Mouse (Mus musculus) forebrain, embryonic 16.5 days (tissue): ENCODE measurements at regions not wholly inside any gene's neighbourhood (a gene's known extent, or its start where the extent isn't known, plus 50 kb on each side); places are given as distances from the start of the nearest gene placed in this dataset.
"Not testable (repeated sequence)": the region's sequence is repeated elsewhere in the genome, so short reads cannot be mapped to it uniquely, and the experiment has no call there.

Experiments
- ATAC-seq: fragments of 200-750 bp; cut with Nextera tagmentation; 2 replicates; pipeline ENCODE4 v1.8.0; 2017; ENCODE audit warnings: mild to moderate bottlenecking, moderate library complexity
- H3K27ac ChIP-seq: fragments of 300-500 bp; sonication (generic); 2 replicates; pipeline ENCODE4 v1.5.1; 2014; ENCODE audit warnings: low read length, control low read depth
- H3K27me3 ChIP-seq: fragments of 300-500 bp; sonication (generic); replicated peaks from 2 replicates; pipeline ENCODE4 v1.6.1; 2014; ENCODE audit warnings: low read length; ENCODE audit not compliant: control insufficient read depth, insufficient read depth
- H3K36me3 ChIP-seq: fragments of 300-500 bp; sonication (generic); 2 replicates; pipeline ENCODE4 v1.6.1; 2014; ENCODE audit not compliant: control insufficient read depth, insufficient read depth
- H3K4me1 ChIP-seq: fragments of 300-500 bp; sonication (generic); replicated peaks from 2 replicates; pipeline ENCODE4 v1.6.1; 2014; ENCODE audit warnings: low read length; ENCODE audit not compliant: control insufficient read depth, insufficient read depth
- H3K4me2 ChIP-seq: fragments of 300-500 bp; sonication (generic); 2 replicates; pipeline ENCODE4 v1.6.1; 2014; ENCODE audit warnings: mild to moderate bottlenecking, low read length, control low read depth
- H3K4me3 ChIP-seq: fragments of 300-500 bp; sonication (generic); replicated peaks from 2 replicates; pipeline ENCODE4 v1.5.1; 2014; ENCODE audit warnings: mild to moderate bottlenecking, low read length, control low read depth
- H3K9ac ChIP-seq: fragments of 300-500 bp; sonication (generic); replicated peaks from 2 replicates; pipeline ENCODE4 v1.6.1; 2014; ENCODE audit warnings: low read depth, low read length, control low read depth
- H3K9me3 ChIP-seq: fragments of 300-500 bp; sonication (generic); 2 replicates; pipeline ENCODE4 v1.6.1; 2016; ENCODE audit warnings: low read length; ENCODE audit not compliant: control insufficient read depth
- WGBS: fragments of 180-500 bp; shearing (Covaris S2); extraction: QIAGEN DNeasy Blood & Tissue Kit; methylation state at CpG from one replicate; pipeline ENCODE4 v1.1.7; 2014; 5-methylcytosine and 5-hydroxymethylcytosine counted together

DNA sequence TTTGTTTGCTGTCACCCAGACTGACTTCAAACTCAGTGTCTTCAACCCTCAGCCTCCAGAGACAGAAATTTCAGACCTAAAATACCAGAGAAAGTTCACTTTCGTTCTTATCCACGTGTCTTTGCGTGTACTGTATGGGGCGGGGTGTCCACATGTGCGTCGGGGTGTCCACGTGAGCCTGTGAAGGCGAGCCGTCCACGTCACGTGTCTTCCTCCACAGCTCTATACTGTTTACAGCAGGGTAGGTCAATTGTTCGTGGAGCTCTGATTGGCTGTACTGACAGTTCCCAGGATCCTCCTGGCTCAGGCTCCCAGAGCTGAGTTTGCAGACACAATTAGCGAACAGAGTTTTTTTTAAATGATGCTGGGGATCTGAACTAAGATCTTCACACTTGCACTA, 481.1 kb upstream of the Slc35b3 start:
- Histone ChIP-seq H3K4me1 (no peaks in the 10 kb centered on the region), H3K27me3 (peaks cover 6% of the 10 kb centered on the region; the same call in 1 of the 2 replicates), H3K9me3 (no peaks in the 10 kb centered on the region), H3K4me2 (no peak overlapping the region), H3K4me3 (no peak overlapping the region), H3K36me3 (no peaks in the 10 kb centered on the region), H3K9ac (no peak overlapping the region), H3K27ac (no peak overlapping the region)
- ATAC-seq = no peak
- WGBS = 94% methylated on average over 13 of the region's 13 CpGs

- Histone ChIP-seq H3K36me3 (no peaks in the 10 kb centered on the region), H3K27ac (no peak overlapping the region), H3K4me2 (no peak overlapping the region), H3K9ac (no peak overlapping the region), H3K9me3 (no peaks in the 10 kb centered on the region), H3K4me1 (no peaks in the 10 kb centered on the region), H3K4me3 (no peak overlapping the region), H3K27me3 (peaks cover 6% of the 10 kb centered on the region; the same call in 1 of the 2 replicates)
- peak; percentile 90 for ATAC-seq
- 15% methylated on average over 8 of the region's 8 CpGs for WGBS
These were observed 480.2 kb upstream of the Slc35b3 start for GRCm38 (mm10) chr13:39440907-39441306.

- 95% methylated on average over 10 of the region's 10 CpGs for WGBS
- Histone ChIP-seq H3K27me3 (peaks cover 6% of the 10 kb centered on the region; the same call in 1 of the 2 replicates), H3K4me1 (no peaks in the 10 kb centered on the region), H3K36me3 (no peaks in the 10 kb centered on the region), H3K4me3 (no peak overlapping the region), H3K9me3 (no peaks in the 10 kb centered on the region), H3K9ac (no peak overlapping the region), H3K27ac (no peak overlapping the region), H3K4me2 (no peak overlapping the region)
- no peak; the same call in 1 of the 2 replicates for ATAC-seq
These were observed 479.7 kb upstream of the Slc35b3 start for GRCm38 (mm10) chr13:39440336-39440735.

- Histone ChIP-seq H3K27me3 (no peaks in the 10 kb centered on the region), H3K36me3 (no peaks in the 10 kb centered on the region), H3K4me2 (no peak overlapping the region), H3K27ac (no peak overlapping the region), H3K9ac (no peak overlapping the region), H3K4me1 (no peaks in the 10 kb centered on the region), H3K9me3 (no peaks in the 10 kb centered on the region), H3K4me3 (no peak overlapping the region)
- WGBS = 95% methylated on average over 3 of the region's 3 CpGs
- ATAC-seq = no peak
These were observed 467.3 kb upstream of the Slc35b3 start for GRCm38 (mm10) chr13:39427996-39428395.

DNA sequence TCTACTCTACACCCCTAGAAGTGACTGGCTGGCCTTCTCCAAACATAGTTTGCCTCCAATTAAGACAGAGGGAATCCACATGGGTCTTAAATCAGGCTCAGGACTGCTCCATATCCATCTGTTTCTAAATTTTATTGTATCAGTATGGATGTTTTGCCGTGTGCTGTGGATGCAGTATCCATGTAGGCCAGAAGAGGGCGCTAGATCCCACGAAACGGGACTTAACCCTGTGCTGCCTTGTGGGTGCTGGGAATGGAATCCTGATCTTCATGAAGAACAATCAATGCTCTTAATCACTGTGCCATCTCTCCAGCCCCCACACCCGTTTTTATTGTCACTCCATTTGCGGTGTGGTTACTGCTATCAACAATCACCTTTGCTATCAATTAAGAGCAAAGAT, 465.3 kb upstream of the Slc35b3 start:
- H3K4me3 ChIP-seq = no peak overlapping the region
- no peak for ATAC-seq
- 66% methylated on average over 6 of the region's 6 CpGs for WGBS
- H3K4me2 ChIP-seq = no peak overlapping the region
- no peak overlapping the region for H3K9ac ChIP-seq
- no peaks in the 10 kb centered on the region for H3K4me1 ChIP-seq
- H3K27ac ChIP-seq = no peak overlapping the region
- no peaks in the 10 kb centered on the region for H3K27me3 ChIP-seq
- H3K9me3 ChIP-seq = no peaks in the 10 kb centered on the region
- no peaks in the 10 kb centered on the region for H3K36me3 ChIP-seq

DNA sequence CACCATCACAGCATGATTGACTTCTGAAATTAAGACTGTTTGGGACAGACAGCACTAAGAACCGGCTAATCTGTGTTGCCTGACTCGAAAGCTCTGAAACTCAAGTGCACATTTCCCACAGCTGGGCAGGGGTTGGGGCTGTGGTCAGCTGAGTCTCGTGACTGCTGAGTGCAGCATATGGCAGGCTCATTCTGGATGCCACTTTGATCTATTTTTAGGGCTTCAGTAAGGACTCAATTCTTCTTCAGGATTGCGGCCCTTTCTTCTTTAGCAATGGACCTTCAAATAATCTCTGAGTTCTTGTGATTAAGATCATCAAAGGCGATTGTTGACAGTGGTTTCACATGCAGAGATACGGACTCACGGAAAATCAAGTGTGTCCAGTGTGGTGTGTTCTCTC, 457.5 kb upstream of the Slc35b3 start:
- no peak overlapping the region for H3K9ac ChIP-seq
- H3K9me3 ChIP-seq = no peaks in the 10 kb centered on the region
- no peaks in the 10 kb centered on the region for H3K27me3 ChIP-seq
- H3K4me1 ChIP-seq = no peaks in the 10 kb centered on the region
- ATAC-seq = no peak
- H3K27ac ChIP-seq = no peak overlapping the region
- no peak overlapping the region for H3K4me3 ChIP-seq
- H3K4me2 ChIP-seq = no peak overlapping the region
- H3K36me3 ChIP-seq = no peaks in the 10 kb centered on the region
- 48% methylated on average over 7 of the region's 7 CpGs for WGBS

- no peaks in the 10 kb centered on the region for H3K4me1 ChIP-seq
- ATAC-seq = no peak
- no peaks in the 10 kb centered on the region for H3K36me3 ChIP-seq
These were observed 451.0 kb upstream of the Slc35b3 start for GRCm38 (mm10) chr13:39411471-39412251.

GRCm38 (mm10) chr13:39392589-39392988, 431.9 kb upstream of the Slc35b3 start:
- no peak overlapping the region for H3K27ac ChIP-seq
- no peak overlapping the region for H3K4me2 ChIP-seq
- H3K9ac ChIP-seq = no peak overlapping the region
- ATAC-seq = no peak
- H3K9me3 ChIP-seq = no peaks in the 10 kb centered on the region
- no peaks in the 10 kb centered on the region for H3K4me1 ChIP-seq
- no peaks in the 10 kb centered on the region for H3K27me3 ChIP-seq
- H3K36me3 ChIP-seq = no peaks in the 10 kb centered on the region
- no peak overlapping the region for H3K4me3 ChIP-seq
- 91% methylated on average over 3 of the region's 3 CpGs for WGBS

More at GRCm38 (mm10) chr13:39411471-39412251, 451.0 kb upstream of the Slc35b3 start:
- WGBS = 32% methylated on average over 14 of the region's 14 CpGs
- no peaks in the 10 kb centered on the region for H3K9me3 ChIP-seq
- H3K9ac ChIP-seq = no peak overlapping the region
- H3K27ac ChIP-seq = no peak overlapping the region
- no peak overlapping the region for H3K4me2 ChIP-seq
- no peak overlapping the region for H3K4me3 ChIP-seq
- H3K27me3 ChIP-seq = no peaks in the 10 kb centered on the region

- H3K4me2 ChIP-seq, H3K4me1 ChIP-seq, H3K27ac ChIP-seq, H3K9ac ChIP-seq, H3K27me3 ChIP-seq, H3K4me3 ChIP-seq, H3K9me3 ChIP-seq, H3K36me3 ChIP-seq, ATAC-seq: not testable (repeated sequence)
- WGBS = 90% methylated on average over 1 of the region's 1 CpGs
These were observed 431.5 kb upstream of the Slc35b3 start for GRCm38 (mm10) chr13:39392151-39392550.
